Mouse (Mus musculus) forebrain, embryonic 13.5 days (tissue): ENCODE data around the gene Hcfc1r1. TPM values are rescaled to one million over a fixed set of nuclear protein-coding genes. Genes with fewer than 3 reads are reported as not detected.

Experiments used
- polyA plus RNA-seq: library from polyadenylated mRNA; unstranded; fragments of >200 nt; fragmentation: Nextera tagmentation; extraction: Ambion mirVana; gene quantifications from 2 replicates; pipeline ENCODE4 v1.2.1, GENCODE M21; 2015

Gene Hcfc1r1
- polyA plus RNA-seq, 1 experiment from 2014 or later = 60.3 TPM

Other genes starting within 250 kb of the Hcfc1r1 start
- gene Vmn2r117, start 193.9 kb upstream of the Hcfc1r1 start, polyA plus RNA-seq = not detected in 2 replicates
- 20.7 and 22.4 TPM in 2 replicates for gene Zfp213, start 109.4 kb upstream of the Hcfc1r1 start, polyA plus RNA-seq
- gene Zfp13, start 74.1 kb upstream of the Hcfc1r1 start, polyA plus RNA-seq = 21.2 and 26.8 TPM in 2 replicates
- 0.24 TPM in 1 of 2 replicates, not detected in the other for gene Zscan10, start 72.7 kb upstream of the Hcfc1r1 start, polyA plus RNA-seq
- gene Mmp25, start 28.3 kb upstream of the Hcfc1r1 start, polyA plus RNA-seq = 0.81 and 0.87 TPM in 2 replicates
- gene Bicdl2, start 13.1 kb upstream of the Hcfc1r1 start, polyA plus RNA-seq = 0.14 and 0.35 TPM in 2 replicates
- 45.3 and 47.4 TPM in 2 replicates for gene Thoc6, start 286 bp downstream of the Hcfc1r1 start, polyA plus RNA-seq
- gene Tnfrsf12a, start 3.9 kb downstream of the Hcfc1r1 start, polyA plus RNA-seq = 3.8 and 5.5 TPM in 2 replicates
- 0.30 and 0.50 TPM in 2 replicates for gene Cldn6, start 5.7 kb downstream of the Hcfc1r1 start, polyA plus RNA-seq
- 2.0 and 3.3 TPM in 2 replicates for gene Cldn9, start 10.4 kb downstream of the Hcfc1r1 start, polyA plus RNA-seq
- not detected in 2 replicates for gene 1520401A03Rik, start 49.2 kb downstream of the Hcfc1r1 start, polyA plus RNA-seq
- gene Pkmyt1, start 52.7 kb downstream of the Hcfc1r1 start, polyA plus RNA-seq = 36.7 and 41.0 TPM in 2 replicates
- gene Paqr4, start 67.3 kb downstream of the Hcfc1r1 start, polyA plus RNA-seq = 29.8 and 32.7 TPM in 2 replicates
- 0.24 and 0.37 TPM in 2 replicates for gene Kremen2, start 72.2 kb downstream of the Hcfc1r1 start, polyA plus RNA-seq
- gene Flywch1, start 98.0 kb downstream of the Hcfc1r1 start, polyA plus RNA-seq = 165 and 176 TPM in 2 replicates
- 34.3 and 40.1 TPM in 2 replicates for gene Flywch2, start 112.5 kb downstream of the Hcfc1r1 start, polyA plus RNA-seq
- 605 and 611 TPM in 2 replicates for gene Srrm2, start 116.9 kb downstream of the Hcfc1r1 start, polyA plus RNA-seq
- gene Elob, start 155.5 kb downstream of the Hcfc1r1 start, polyA plus RNA-seq = 1,249 and 1,327 TPM in 2 replicates
- not detected in 2 replicates for gene Prss33, start 162.5 kb downstream of the Hcfc1r1 start, polyA plus RNA-seq
- gene Prss32, start 170.3 kb downstream of the Hcfc1r1 start, polyA plus RNA-seq = not detected in 2 replicates
- gene Prss41, start 170.6 kb downstream of the Hcfc1r1 start, polyA plus RNA-seq = 1.2 and 1.3 TPM in 2 replicates
- not detected in 2 replicates for gene Prss21, start 194.5 kb downstream of the Hcfc1r1 start, polyA plus RNA-seq
- not detected in 2 replicates for gene Dcpp1, start 207.3 kb downstream of the Hcfc1r1 start, polyA plus RNA-seq
- not detected in 2 replicates for gene Dcpp2, start 207.3 kb downstream of the Hcfc1r1 start, polyA plus RNA-seq
- gene Dcpp3, start 243.9 kb downstream of the Hcfc1r1 start, polyA plus RNA-seq = not detected in 2 replicates